Mouse (Mus musculus): Measurements from ENCODE around the gene Lrrc8c. TPM values are rescaled to one million over a fixed set of nuclear protein-coding genes. Genes with fewer than 3 reads are reported as not detected.
A peak's percentile ranks its signal among the peaks of the same experiment; 100 is the strongest.
"Not testable (repeated sequence)": the region's sequence is repeated elsewhere in the genome, so short reads cannot be mapped to it uniquely, and the experiment has no call there.

The Lrrc8c gene
- polyA plus RNA-seq, 1 experiment from 2014 or later = 15.7 TPM

DNA sequence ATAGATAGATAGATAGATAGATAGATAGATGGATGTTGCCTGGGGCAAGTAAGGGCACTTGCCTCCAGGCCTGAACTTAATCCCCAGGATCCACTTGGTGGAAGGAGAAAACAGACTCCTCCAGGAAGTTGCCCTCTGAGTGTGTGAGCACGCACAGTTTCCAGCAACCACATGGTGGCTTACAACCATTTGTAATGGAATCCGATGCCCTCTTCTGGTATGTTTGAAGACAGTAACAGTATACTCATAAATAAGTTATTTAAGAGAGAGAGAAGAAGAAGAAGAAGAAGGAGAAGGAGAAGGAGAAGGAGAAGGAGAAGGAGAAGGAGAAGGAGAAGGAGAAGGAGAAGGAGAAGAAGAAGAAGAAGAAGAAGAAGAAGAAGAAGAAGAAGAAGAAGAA lies 119.1 kb downstream of the Lrrc8c start:
- H3K9me3 ChIP-seq (ENCODE audit: control insufficient read depth, low read length); H3K4me2 ChIP-seq (replicated peaks; ENCODE audit: low read depth, low read length); H3K27ac ChIP-seq (ENCODE audit: low read depth, low read length); H3K9ac ChIP-seq (ENCODE audit: low read depth, low read length); DNase-seq (ENCODE audit: low spot score); H3K4me3 ChIP-seq (ENCODE audit: low read depth, low read length); ATAC-seq (ENCODE audit: low FRiP score); H3K36me3 ChIP-seq (ENCODE audit: control insufficient read depth, insufficient read depth, low read length); H3K27me3 ChIP-seq (ENCODE audit: control insufficient read depth, insufficient read depth, low read length); H3K4me1 ChIP-seq (replicated peaks; ENCODE audit: control insufficient read depth, insufficient read depth, low read length): not testable (repeated sequence)
- WGBS = 90% methylated on average over 2 of the region's 2 CpGs

DNA sequence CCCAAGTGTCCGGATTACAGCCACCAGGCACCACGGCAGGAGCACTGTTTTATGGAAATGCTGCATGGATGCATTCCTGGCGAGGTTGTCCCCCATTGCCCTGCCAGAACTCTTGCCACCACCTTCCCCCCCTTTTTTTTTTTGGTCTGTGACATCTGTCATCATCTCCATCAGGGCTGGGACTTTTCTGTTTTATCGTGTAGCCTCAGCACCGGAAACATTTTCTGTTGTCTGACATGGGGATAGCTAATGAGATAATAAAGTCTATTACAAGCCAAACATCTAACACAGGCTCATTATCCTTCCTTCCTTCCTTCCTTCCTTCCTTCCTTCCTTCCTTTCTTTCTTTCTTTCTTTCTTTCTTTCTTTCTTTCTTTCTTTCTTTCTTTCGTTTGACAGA lies 119.7 kb downstream of the Lrrc8c start:
- Histone ChIP-seq H3K4me2 (replicated peaks; ENCODE audit: low read depth, low read length) (no peak overlapping the region), H3K9ac (ENCODE audit: low read depth, low read length) (no peak overlapping the region), H3K4me3 (ENCODE audit: low read depth, low read length) (no peak overlapping the region), H3K36me3 (ENCODE audit: control insufficient read depth, insufficient read depth, low read length) (no peaks in the 10 kb centered on the region), H3K9me3 (ENCODE audit: control insufficient read depth, low read length) (no peaks in the 10 kb centered on the region), H3K4me1 (replicated peaks; ENCODE audit: control insufficient read depth, insufficient read depth, low read length) (no peaks in the 10 kb centered on the region), H3K27ac (ENCODE audit: low read depth, low read length) (no peak overlapping the region), H3K27me3 (ENCODE audit: control insufficient read depth, insufficient read depth, low read length) (no peaks in the 10 kb centered on the region)
- ATAC-seq (ENCODE audit: low FRiP score) = no peak
- DNase-seq (ENCODE audit: low spot score) = no peak
- 83% methylated on average over 6 of the region's 6 CpGs for WGBS

DNA sequence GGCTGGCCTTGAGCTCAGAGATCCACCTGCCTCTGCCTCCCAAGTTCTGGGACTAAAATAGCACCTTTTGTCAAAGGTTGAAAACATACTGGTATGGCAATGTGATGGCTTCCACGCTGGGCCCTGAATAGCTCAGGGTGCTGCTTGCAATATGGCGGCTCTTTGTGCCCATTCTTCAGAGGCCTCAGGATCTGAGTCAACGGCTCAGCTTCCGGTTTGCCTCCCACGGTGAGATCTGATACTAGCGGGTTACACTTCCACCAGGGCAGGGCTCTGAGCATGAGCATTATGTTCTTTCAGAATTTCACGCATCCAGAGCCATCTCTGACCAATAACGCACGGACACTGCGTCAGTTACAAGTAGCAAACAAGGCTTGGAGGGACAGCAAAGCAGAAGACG lies 120.2 kb downstream of the Lrrc8c start:
- H3K4me3 ChIP-seq (ENCODE audit: low read depth, low read length) = no peak overlapping the region
- H3K4me1 ChIP-seq (replicated peaks; ENCODE audit: control insufficient read depth, insufficient read depth, low read length) = no peaks in the 10 kb centered on the region
- H3K27ac ChIP-seq (ENCODE audit: low read depth, low read length) = no peak overlapping the region
- no peak overlapping the region for H3K4me2 ChIP-seq (replicated peaks; ENCODE audit: low read depth, low read length)
- H3K27me3 ChIP-seq (ENCODE audit: control insufficient read depth, insufficient read depth, low read length) = no peaks in the 10 kb centered on the region
- no peaks in the 10 kb centered on the region for H3K9me3 ChIP-seq (ENCODE audit: control insufficient read depth, low read length)
- 92% methylated on average over 11 of the region's 11 CpGs for WGBS
- ATAC-seq (ENCODE audit: low FRiP score) = no peak
- H3K36me3 ChIP-seq (ENCODE audit: control insufficient read depth, insufficient read depth, low read length) = no peaks in the 10 kb centered on the region
- no peak overlapping the region for H3K9ac ChIP-seq (ENCODE audit: low read depth, low read length)
- DNase-seq (ENCODE audit: low spot score) = no peak

DNA sequence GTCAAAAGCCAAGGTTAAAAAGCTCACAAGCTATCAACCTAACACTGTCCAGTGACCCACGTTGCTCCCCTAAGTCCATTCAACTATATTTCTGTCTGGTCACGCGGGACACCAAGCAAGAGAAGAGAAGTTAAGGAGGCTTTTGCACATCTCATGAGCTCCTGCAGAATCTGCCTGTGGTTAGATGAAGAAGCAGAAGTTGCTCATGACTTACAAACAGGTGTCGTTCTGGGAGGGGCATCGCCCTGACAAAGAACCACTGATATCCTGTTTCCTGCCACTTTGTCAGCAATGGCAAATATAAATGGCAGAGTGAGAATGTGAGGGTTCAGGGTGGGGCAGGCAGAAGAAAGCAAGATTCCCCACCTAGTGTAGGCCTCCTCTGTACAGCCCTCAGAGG lies 123.3 kb downstream of the Lrrc8c start:
- no peak overlapping the region for H3K4me2 ChIP-seq (replicated peaks; ENCODE audit: low read depth, low read length)
- H3K4me1 ChIP-seq (replicated peaks; ENCODE audit: control insufficient read depth, insufficient read depth, low read length) = no peaks in the 10 kb centered on the region
- H3K27me3 ChIP-seq (ENCODE audit: control insufficient read depth, insufficient read depth, low read length) = no peaks in the 10 kb centered on the region
- DNase-seq (ENCODE audit: low spot score) = no peak
- WGBS = 86% methylated on average over 5 of the region's 5 CpGs
- H3K4me3 ChIP-seq (ENCODE audit: low read depth, low read length) = no peak overlapping the region
- no peaks in the 10 kb centered on the region for H3K36me3 ChIP-seq (ENCODE audit: control insufficient read depth, insufficient read depth, low read length)
- H3K27ac ChIP-seq (ENCODE audit: low read depth, low read length) = no peak overlapping the region
- no peak for ATAC-seq (ENCODE audit: low FRiP score)
- no peak overlapping the region for H3K9ac ChIP-seq (ENCODE audit: low read depth, low read length)
- H3K9me3 ChIP-seq (ENCODE audit: control insufficient read depth, low read length) = no peaks in the 10 kb centered on the region

DNA sequence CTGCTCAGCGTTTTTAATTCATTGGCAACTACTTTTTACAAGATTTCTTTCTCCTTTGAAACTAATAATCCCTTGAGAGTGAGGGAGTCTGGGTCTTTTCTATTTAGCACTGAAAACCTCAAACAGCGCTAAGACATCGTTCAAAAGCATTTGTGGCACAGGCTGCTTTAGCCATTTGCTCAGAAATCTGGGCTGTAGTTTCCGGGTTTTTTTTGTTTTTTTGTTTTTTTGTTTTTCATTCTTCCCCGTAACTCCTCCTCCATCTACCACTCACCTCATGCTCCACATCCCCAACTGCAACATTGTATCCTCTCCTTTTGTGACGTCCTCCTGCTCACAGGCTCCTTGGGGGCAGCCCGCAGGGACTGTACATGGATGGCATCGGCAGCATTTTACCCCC lies 124.1 kb downstream of the Lrrc8c start:
- no peak overlapping the region for H3K9ac ChIP-seq (ENCODE audit: low read depth, low read length)
- H3K27ac ChIP-seq (ENCODE audit: low read depth, low read length) = no peak overlapping the region
- H3K9me3 ChIP-seq (ENCODE audit: control insufficient read depth, low read length) = no peaks in the 10 kb centered on the region
- WGBS = 78% methylated on average over 8 of the region's 8 CpGs
- DNase-seq (ENCODE audit: low spot score) = no peak
- no peak overlapping the region for H3K4me2 ChIP-seq (replicated peaks; ENCODE audit: low read depth, low read length)
- H3K4me1 ChIP-seq (replicated peaks; ENCODE audit: control insufficient read depth, insufficient read depth, low read length) = no peaks in the 10 kb centered on the region
- no peaks in the 10 kb centered on the region for H3K36me3 ChIP-seq (ENCODE audit: control insufficient read depth, insufficient read depth, low read length)
- no peaks in the 10 kb centered on the region for H3K27me3 ChIP-seq (ENCODE audit: control insufficient read depth, insufficient read depth, low read length)
- no peak for ATAC-seq (ENCODE audit: low FRiP score)
- no peak overlapping the region for H3K4me3 ChIP-seq (ENCODE audit: low read depth, low read length)

DNA sequence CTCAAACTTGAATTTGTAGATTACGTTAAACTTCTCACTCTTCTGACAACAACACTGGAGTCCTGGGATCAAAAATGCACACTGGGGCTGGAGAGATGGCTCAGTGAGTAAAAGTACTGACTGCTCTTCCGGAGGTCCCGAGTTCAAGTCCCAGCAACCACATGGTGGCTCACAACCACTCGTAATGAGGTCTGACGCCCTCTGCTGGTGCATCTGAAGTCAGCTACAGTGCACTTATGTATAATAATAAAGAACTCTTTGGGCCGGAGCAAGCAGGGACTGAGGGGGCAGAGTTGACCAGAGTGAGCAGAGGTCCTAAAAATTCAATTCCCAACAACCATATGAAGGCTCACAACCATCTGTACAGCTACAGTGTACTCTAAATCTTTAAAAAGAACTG lies 125.0 kb downstream of the Lrrc8c start:
- Histone ChIP-seq H3K4me3 (ENCODE audit: low read depth, low read length) (no peak overlapping the region), H3K9me3 (ENCODE audit: control insufficient read depth, low read length) (no peaks in the 10 kb centered on the region), H3K4me1 (replicated peaks; ENCODE audit: control insufficient read depth, insufficient read depth, low read length) (no peaks in the 10 kb centered on the region), H3K4me2 (replicated peaks; ENCODE audit: low read depth, low read length) (no peak overlapping the region), H3K27me3 (ENCODE audit: control insufficient read depth, insufficient read depth, low read length) (no peaks in the 10 kb centered on the region), H3K9ac (ENCODE audit: low read depth, low read length) (no peak overlapping the region), H3K36me3 (ENCODE audit: control insufficient read depth, insufficient read depth, low read length) (no peaks in the 10 kb centered on the region), H3K27ac (ENCODE audit: low read depth, low read length) (no peak overlapping the region)
- DNase-seq (ENCODE audit: low spot score) (no peak), ATAC-seq (ENCODE audit: low FRiP score) (no peak)
- 91% methylated on average over 6 of the region's 6 CpGs for WGBS

DNA sequence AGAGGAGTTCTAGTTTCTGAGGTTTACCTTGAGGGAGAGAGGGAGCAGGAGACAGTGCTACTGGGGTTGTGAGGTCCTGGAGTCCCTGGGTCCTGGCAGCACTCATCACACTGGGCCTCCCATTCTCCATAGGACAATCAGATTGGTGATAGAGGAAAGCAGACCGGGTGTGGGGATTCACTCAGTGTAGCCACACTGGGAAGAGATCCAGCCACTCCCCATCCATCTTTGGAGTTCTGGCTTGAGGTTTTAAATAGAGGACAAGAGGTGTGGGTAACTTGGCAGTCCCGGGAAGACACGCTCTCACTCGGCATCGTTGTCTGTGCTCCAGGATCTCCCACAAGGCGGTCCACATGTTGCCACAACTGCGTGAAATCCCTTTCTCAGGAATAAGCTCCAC lies 127.9 kb downstream of the Lrrc8c start:
- DNase-seq (ENCODE audit: low spot score) (no peak), ATAC-seq (ENCODE audit: low FRiP score) (no peak)
- Histone ChIP-seq H3K4me3 (ENCODE audit: low read depth, low read length) (no peak overlapping the region), H3K27ac (ENCODE audit: low read depth, low read length) (no peak overlapping the region), H3K4me1 (replicated peaks; ENCODE audit: control insufficient read depth, insufficient read depth, low read length) (no peaks in the 10 kb centered on the region), H3K9me3 (ENCODE audit: control insufficient read depth, low read length) (no peaks in the 10 kb centered on the region), H3K9ac (ENCODE audit: low read depth, low read length) (no peak overlapping the region), H3K27me3 (ENCODE audit: control insufficient read depth, insufficient read depth, low read length) (no peaks in the 10 kb centered on the region), H3K36me3 (ENCODE audit: control insufficient read depth, insufficient read depth, low read length) (no peaks in the 10 kb centered on the region), H3K4me2 (replicated peaks; ENCODE audit: low read depth, low read length) (no peak overlapping the region)
- WGBS = 94% methylated on average over 7 of the region's 7 CpGs

DNA sequence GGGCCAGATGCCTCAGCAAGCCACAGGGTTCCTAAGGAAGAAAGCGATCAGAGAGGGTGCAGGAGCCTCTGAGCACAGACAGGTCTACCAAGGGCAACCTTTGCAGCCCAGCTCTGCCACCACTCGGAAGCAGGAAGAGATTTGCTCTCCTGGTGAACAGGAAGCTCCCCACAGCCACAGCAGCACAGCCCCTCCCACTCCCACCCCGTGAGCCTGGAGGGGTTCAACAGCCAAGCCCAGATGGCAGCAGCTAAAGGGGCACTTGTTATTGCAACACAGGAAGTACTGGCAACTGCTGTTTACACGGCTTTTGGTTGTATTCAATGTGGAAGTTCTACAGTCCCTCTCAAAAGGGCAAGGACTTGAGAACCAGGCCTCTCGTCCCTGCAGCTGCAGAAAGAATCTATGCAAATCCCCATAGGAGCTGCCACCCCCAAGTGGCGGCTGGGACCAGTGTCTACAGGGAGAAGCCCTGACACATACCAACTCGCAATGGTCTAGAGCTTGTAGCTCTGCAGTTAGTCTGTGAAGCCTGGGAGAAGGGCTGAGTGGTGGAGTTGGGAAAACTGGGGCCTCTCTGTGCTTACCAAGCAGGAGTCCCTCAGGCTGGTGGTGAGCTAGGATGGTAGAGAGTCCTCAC lies 129.6 kb downstream of the Lrrc8c start:
- H3K36me3 ChIP-seq (ENCODE audit: control insufficient read depth, insufficient read depth, low read length) = no peaks in the 10 kb centered on the region
- H3K4me2 ChIP-seq (replicated peaks; ENCODE audit: low read depth, low read length) = no peak overlapping the region
- no peak for ATAC-seq (ENCODE audit: low FRiP score)
- no peaks in the 10 kb centered on the region for H3K9me3 ChIP-seq (ENCODE audit: control insufficient read depth, low read length)
- no peaks in the 10 kb centered on the region for H3K4me1 ChIP-seq (replicated peaks; ENCODE audit: control insufficient read depth, insufficient read depth, low read length)
- no peak overlapping the region for H3K4me3 ChIP-seq (ENCODE audit: low read depth, low read length)
- no peak overlapping the region; the same call in 1 of the 2 replicates for H3K27ac ChIP-seq (ENCODE audit: low read depth, low read length)
- no peak for DNase-seq (ENCODE audit: low spot score)
- 58% methylated on average over 7 of the region's 7 CpGs for WGBS
- no peaks in the 10 kb centered on the region for H3K27me3 ChIP-seq (ENCODE audit: control insufficient read depth, insufficient read depth, low read length)
- no peak overlapping the region for H3K9ac ChIP-seq (ENCODE audit: low read depth, low read length)

DNA sequence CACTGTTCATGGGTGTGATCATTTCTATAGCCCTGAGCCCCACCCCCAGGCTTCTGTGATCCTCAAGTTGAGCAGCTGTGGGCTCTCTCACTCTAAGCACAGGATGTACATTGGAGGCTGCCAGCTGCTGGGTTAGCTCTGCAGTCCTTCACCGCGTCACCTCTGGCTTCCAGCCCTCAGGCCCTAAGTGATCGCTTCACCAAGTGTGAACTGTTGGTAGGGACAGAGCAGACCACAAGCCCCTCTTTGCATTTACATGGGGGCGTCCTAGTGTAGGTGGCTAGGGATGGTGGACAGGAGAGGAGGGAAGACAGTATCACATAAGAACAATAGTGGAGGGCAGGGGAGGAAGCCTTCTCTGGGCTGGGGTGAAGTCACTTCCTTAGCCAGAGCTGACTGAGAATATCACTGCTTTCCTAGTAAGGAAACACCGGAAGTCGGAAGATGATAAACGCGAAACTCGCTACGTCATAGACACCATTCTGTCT lies 130.4 kb downstream of the Lrrc8c start:
- no peak for ATAC-seq (ENCODE audit: low FRiP score)
- no peaks in the 10 kb centered on the region for H3K27me3 ChIP-seq (ENCODE audit: control insufficient read depth, insufficient read depth, low read length)
- DNase-seq (ENCODE audit: low spot score) = peak; percentile 6
- H3K36me3 ChIP-seq (ENCODE audit: control insufficient read depth, insufficient read depth, low read length) = no peaks in the 10 kb centered on the region
- no peak overlapping the region for H3K9ac ChIP-seq (ENCODE audit: low read depth, low read length)
- H3K4me3 ChIP-seq (ENCODE audit: low read depth, low read length) = no peak overlapping the region
- WGBS = 94% methylated on average over 10 of the region's 10 CpGs
- no peaks in the 10 kb centered on the region for H3K4me1 ChIP-seq (replicated peaks; ENCODE audit: control insufficient read depth, insufficient read depth, low read length)
- H3K27ac ChIP-seq (ENCODE audit: low read depth, low read length) = no peak overlapping the region
- no peaks in the 10 kb centered on the region for H3K9me3 ChIP-seq (ENCODE audit: control insufficient read depth, low read length)
- H3K4me2 ChIP-seq (replicated peaks; ENCODE audit: low read depth, low read length) = no peak overlapping the region
